Mouse (Mus musculus): ENCODE data around the gene Arhgef12.

Arhgef12 gene

GRCm38 (mm10) chr9:43074611-43075010 is 32.4 kb downstream of the Arhgef12 start:
- DNase-seq (ENCODE audit: low spot score) = no peak

- no peak for DNase-seq (ENCODE audit: low spot score)
Observed at GRCm38 (mm10) chr9:43071741-43072140, 35.3 kb downstream of the Arhgef12 start.

GRCm38 (mm10) chr9:43071176-43071575 is 35.9 kb downstream of the Arhgef12 start:
- no peak for DNase-seq (ENCODE audit: low spot score)

GRCm38 (mm10) chr9:43070566-43070965 is 36.5 kb downstream of the Arhgef12 start:
- no peak for DNase-seq (ENCODE audit: low spot score)

GRCm38 (mm10) chr9:43070153-43070552 is 36.9 kb downstream of the Arhgef12 start:
- DNase-seq (ENCODE audit: low spot score) = no peak

- DNase-seq (ENCODE audit: low spot score) = no peak
Observed at GRCm38 (mm10) chr9:43067896-43068295, 39.1 kb downstream of the Arhgef12 start.

- no peak for DNase-seq (ENCODE audit: low spot score)
Observed at GRCm38 (mm10) chr9:43065231-43065630, 41.8 kb downstream of the Arhgef12 start.

GRCm38 (mm10) chr9:43061545-43061944 is 45.5 kb downstream of the Arhgef12 start:
- DNase-seq (ENCODE audit: low spot score) = no peak

GRCm38 (mm10) chr9:43050391-43050790 is 56.6 kb downstream of the Arhgef12 start:
- no peak for DNase-seq (ENCODE audit: low spot score)

GRCm38 (mm10) chr9:43044481-43044880 is 62.6 kb downstream of the Arhgef12 start:
- DNase-seq (ENCODE audit: low spot score) = no peak

- DNase-seq (ENCODE audit: low spot score) = no peak
Observed at GRCm38 (mm10) chr9:43038466-43038865, 68.6 kb downstream of the Arhgef12 start.

GRCm38 (mm10) chr9:43035208-43035607 is 71.8 kb downstream of the Arhgef12 start:
- no peak for DNase-seq (ENCODE audit: low spot score)

- DNase-seq (ENCODE audit: low spot score) = no peak
Observed at GRCm38 (mm10) chr9:43034273-43034672, 72.8 kb downstream of the Arhgef12 start.

GRCm38 (mm10) chr9:43027757-43028156 is 79.3 kb downstream of the Arhgef12 start:
- DNase-seq (ENCODE audit: low spot score) = no peak

GRCm38 (mm10) chr9:43021515-43022251 is 85.4 kb downstream of the Arhgef12 start:
- no peak for DNase-seq (ENCODE audit: low spot score)

GRCm38 (mm10) chr9:43019656-43020055 is 87.4 kb downstream of the Arhgef12 start:
- no peak for DNase-seq (ENCODE audit: low spot score)

GRCm38 (mm10) chr9:43015786-43016185 is 91.3 kb downstream of the Arhgef12 start:
- DNase-seq (ENCODE audit: low spot score) = no peak

- DNase-seq (ENCODE audit: low spot score) = no peak
Observed at GRCm38 (mm10) chr9:43015366-43015765, 91.7 kb downstream of the Arhgef12 start.

- DNase-seq (ENCODE audit: low spot score) = no peak
Observed at GRCm38 (mm10) chr9:43014886-43015285, 92.2 kb downstream of the Arhgef12 start.

GRCm38 (mm10) chr9:43012541-43012940 is 94.5 kb downstream of the Arhgef12 start:
- no peak for DNase-seq (ENCODE audit: low spot score)

- DNase-seq (ENCODE audit: low spot score) = peak; percentile 30
Observed at GRCm38 (mm10) chr9:43011061-43011460, 96.0 kb downstream of the Arhgef12 start.

GRCm38 (mm10) chr9:43003881-43004280 is 103.2 kb downstream of the Arhgef12 start:
- DNase-seq (ENCODE audit: low spot score) = no peak

- no peak for DNase-seq (ENCODE audit: low spot score)
Observed at GRCm38 (mm10) chr9:43003017-43003416, 104.0 kb downstream of the Arhgef12 start.

GRCm38 (mm10) chr9:43000595-43001250 is 106.3 kb downstream of the Arhgef12 start:
- DNase-seq (ENCODE audit: low spot score) = no peak

All from urinary bladder, postnatal 25 days (tissue).